Mouse (Mus musculus) megakaryocyte, embryonic 14.5 days (primary cell): ENCODE data around the gene Slc9a3r2. TPM values are rescaled to one million over a fixed set of nuclear protein-coding genes. Genes with fewer than 3 reads are reported as not detected.

Experiments
- H3K27me3 ChIP-seq: replicated peaks from 2 replicates; pipeline ENCODE3; 2012; ENCODE audit warnings: inconsistent platforms
- H3K36me3 ChIP-seq: replicated peaks from 2 replicates; pipeline ENCODE3; 2012; ENCODE audit warnings: low read length, inconsistent platforms, mixed read lengths
- H3K4me1 ChIP-seq: 2 replicates; pipeline ENCODE4 v1.6.1; 2012; ENCODE audit warnings: inconsistent platforms
- H3K4me3 ChIP-seq: replicated peaks from 2 replicates; pipeline ENCODE3; 2012; ENCODE audit warnings: moderate library complexity, mild to moderate bottlenecking, inconsistent platforms
- H3K9me3 ChIP-seq: 2 replicates; pipeline ENCODE4 v1.6.1; 2012; ENCODE audit warnings: inconsistent platforms
- FLI1 ChIP-seq: IDR thresholded peaks from 2 replicates; pipeline ENCODE4 v1.6.1; 2012; ENCODE audit warnings: low read length, inconsistent platforms, mixed read lengths
- GATA1 ChIP-seq: IDR thresholded peaks from 3 replicates; pipeline ENCODE4 v1.6.1; 2012; ENCODE audit warnings: mixed read lengths, low read length, inconsistent platforms, borderline replicate concordance
- polyA plus RNA-seq: library from polyadenylated mRNA; stranded (reverse); fragments of >175 nt; gene quantifications from 2 replicates; pipeline ENCODE4 v1.2.3, GENCODE M21; 2012; ENCODE audit warnings: low replicate concordance; ENCODE audit not compliant: insufficient read depth

Gene Slc9a3r2
- 0.85 TPM in 1 of 2 replicates, not detected in the other for polyA plus RNA-seq

DNA sequence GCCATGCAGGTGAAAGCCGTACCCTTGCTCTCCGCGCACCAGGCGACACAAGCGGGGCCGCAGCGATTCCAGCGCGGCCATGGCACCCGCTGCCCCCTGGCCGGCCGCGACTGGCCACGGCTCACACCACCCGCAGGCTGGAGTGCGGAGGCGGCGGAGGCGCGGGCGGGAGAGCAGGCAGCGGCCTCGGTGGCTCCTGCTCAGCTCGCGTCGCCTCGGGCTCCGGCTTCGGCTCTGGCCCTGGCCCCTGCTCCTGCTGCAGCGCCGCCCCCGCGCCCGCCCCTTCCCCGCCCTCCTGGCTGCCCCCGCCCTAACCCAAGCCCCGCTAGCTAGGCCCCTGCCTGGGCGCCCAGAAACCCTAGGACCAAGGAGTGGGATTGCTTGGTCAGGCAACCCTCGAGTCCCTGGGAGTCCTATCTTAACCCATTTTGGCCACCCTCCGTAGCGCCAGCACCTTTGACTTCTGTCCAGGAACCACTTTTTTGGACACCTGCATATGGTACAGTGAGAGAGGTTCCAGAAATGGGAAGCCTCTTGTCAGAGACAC lies at the start of gene Slc9a3r2:
Gene Slc9a3r2 (minus strand): TSS at position 258 of the 547 bp plus-strand sequence.
- no peak for TF ChIP-seq GATA1
- TF ChIP-seq FLI1: no peak
- H3K4me3 ChIP-seq: peak within 1 kb of the TSS; percentile 90
- H3K27me3 ChIP-seq: peaks cover 90% of the 10 kb centered on the region

DNA sequence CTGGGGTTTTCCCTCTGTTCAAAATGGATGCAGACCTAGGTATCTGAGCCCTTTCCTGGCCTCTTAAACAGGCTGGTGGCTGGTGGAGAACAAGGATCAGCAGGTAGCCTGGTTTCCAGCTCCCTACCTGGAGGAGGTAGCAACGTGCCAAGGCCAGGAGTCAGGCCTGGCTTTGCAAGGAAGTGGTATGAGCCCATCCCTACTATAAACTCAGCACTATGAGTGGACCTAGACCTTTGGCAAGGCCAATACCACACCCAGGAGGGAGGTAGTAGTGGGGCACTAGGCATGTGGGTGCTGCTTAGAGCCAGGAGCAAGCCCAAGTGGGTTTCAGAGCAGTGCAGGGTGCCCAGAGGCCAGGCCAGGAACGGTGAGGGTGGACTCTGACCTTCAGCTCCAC lies 49.3 kb upstream of the Slc9a3r2 start:
- peaks cover 35% of the 10 kb centered on the region for H3K4me1 ChIP-seq

More for the DNA sequence above, at the start of gene Slc9a3r2:
- Histone ChIP-seq H3K9me3 (no peaks in the 10 kb centered on the region; the same call in 1 of the 2 replicates), H3K4me1 (peaks cover 42% of the 10 kb centered on the region), H3K36me3 (no peaks in the 10 kb centered on the region)

DNA sequence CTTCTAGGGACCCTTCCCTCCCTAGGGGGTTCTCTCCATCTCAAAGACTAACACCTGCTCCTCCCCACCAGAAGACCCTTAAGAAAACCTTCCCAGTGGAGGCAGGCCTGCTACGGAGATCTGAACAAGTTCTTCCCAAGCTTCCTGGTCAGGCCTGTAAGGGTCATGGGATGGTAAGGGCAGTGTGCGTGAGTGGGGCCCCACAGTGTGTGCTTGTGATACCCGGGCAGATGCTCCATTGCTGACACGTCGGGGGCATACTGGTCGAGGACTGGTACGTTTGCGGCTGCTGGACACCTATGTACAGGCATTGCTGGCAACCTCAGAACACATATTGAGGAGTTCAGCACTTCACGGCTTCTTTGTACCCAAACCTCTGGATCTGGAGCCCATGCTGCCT lies 48.6 kb upstream of the Slc9a3r2 start:
- no peaks in the 10 kb centered on the region for H3K9me3 ChIP-seq
- no peak overlapping the region for H3K4me3 ChIP-seq
- no peak for TF ChIP-seq FLI1
- TF ChIP-seq GATA1: no peak
- no peaks in the 10 kb centered on the region for H3K27me3 ChIP-seq
- peaks cover 37% of the 10 kb centered on the region for H3K4me1 ChIP-seq
- peaks cover 49% of the 10 kb centered on the region for H3K36me3 ChIP-seq

More for the DNA sequence above, 49.3 kb upstream of the Slc9a3r2 start:
- H3K27me3 ChIP-seq: no peaks in the 10 kb centered on the region
- peaks cover 52% of the 10 kb centered on the region for H3K36me3 ChIP-seq
- no peak overlapping the region for H3K4me3 ChIP-seq
- no peak for TF ChIP-seq GATA1
- H3K9me3 ChIP-seq: no peaks in the 10 kb centered on the region

DNA sequence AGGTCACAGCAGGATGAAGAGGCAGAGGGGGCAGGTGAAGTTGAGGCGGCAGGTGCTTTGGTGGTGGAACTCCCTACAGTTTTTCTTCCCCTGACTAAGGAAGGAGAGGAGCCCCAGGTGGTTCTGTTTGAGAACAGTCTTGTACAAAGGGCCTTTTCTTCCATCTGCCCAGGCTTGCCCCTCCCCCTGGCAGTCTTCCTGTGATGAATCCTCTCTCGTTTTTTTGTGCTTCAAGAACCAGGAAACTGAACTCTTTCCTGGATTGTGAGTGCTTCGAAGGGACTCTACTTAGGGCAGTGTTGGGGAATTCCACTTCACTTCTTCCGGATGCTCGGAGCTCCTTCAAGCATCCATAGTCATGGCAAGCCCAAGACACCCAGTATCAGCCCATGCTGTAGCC lies 47.9 kb upstream of the Slc9a3r2 start:
- H3K4me3 ChIP-seq: no peak overlapping the region
- no peak for TF ChIP-seq FLI1
- TF ChIP-seq GATA1: no peak
- peaks cover 51% of the 10 kb centered on the region for H3K36me3 ChIP-seq
- peaks cover 41% of the 10 kb centered on the region for H3K4me1 ChIP-seq
- H3K9me3 ChIP-seq: no peaks in the 10 kb centered on the region
- no peaks in the 10 kb centered on the region for H3K27me3 ChIP-seq

DNA sequence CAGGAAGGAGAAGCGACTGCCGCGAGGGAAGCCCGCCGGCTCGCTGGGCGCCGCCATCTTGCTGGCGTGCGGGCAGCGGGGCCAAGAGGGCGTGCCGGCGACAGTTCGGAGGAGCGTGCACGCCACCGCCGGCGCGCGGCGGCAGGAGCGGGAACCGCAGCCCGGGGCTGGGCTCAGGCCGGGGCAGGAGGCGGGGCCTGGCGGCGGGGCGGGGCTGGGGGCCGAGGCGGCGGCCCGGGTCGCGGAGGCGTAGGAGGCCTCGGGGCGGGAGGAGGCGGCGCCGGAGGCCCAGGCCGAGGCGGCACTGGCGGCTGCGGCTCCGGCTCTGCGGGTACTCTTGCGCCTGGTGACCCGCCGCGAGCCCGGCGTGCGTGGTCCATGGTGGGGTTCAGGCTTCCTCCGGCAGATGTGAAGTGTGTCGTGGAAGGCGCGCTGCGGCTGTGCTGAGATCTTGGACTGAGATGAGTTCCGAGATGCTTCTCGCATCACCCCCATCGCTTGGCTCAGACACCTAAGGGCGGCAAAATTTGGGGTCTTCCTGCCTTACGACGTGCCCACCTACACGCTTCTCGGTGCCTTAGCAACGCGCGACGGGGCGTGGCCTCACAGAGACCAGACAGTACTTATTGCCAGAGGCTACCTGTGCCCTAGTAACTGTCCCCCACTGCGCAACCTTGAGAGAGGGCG lies 46.0 kb upstream of the Slc9a3r2 start, which contains the start of the genes Gfer and Noxo1:
Gene Gfer (minus strand): TSS at position 146 of the 687 bp plus-strand sequence.
Gene Noxo1 (plus strand): TSS at position 224 of the 687 bp plus-strand sequence.
- H3K4me3 ChIP-seq: peak within 1 kb of the TSS; percentile 99
- H3K36me3 ChIP-seq: peaks cover 44% of the 10 kb centered on the region
- no peaks in the 10 kb centered on the region for H3K27me3 ChIP-seq
- H3K9me3 ChIP-seq: no peaks in the 10 kb centered on the region
- TF ChIP-seq FLI1 (no peak), GATA1 (no peak)
- peaks cover 53% of the 10 kb centered on the region for H3K4me1 ChIP-seq

DNA sequence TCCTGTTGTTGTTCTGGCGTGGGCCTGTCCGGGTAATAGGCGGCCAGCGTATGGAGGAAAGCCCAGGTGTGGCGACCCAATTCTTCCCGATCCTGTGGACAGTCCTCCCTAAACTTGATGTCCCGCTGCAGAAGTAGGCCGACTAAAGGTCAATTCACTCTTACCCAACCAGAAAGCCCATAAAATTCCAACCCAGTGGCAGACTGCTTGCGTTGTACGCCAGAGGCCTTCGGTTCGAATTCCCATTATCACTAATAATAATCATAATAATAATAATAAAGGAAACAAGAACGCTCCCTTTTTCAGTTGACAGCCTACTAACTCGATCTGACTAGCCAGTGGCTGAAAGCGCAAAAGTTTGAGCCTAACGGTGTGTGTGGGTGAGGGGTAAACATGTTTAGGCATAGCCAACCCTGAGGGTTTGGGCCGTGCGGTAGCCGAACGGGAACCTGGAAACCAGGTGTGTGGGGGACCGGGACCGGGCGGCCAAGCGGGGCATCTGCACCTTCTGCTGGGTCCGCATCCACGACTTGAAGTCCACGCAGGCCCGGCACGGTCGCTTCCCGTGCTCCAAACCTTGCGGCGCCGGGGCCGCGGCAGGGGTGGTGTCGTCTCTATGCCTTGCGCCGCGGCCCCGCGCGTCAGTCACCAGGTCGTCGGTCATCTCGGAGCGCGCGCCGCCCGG lies 45.3 kb upstream of the Slc9a3r2 start:
- TF ChIP-seq GATA1 (no peak), FLI1 (no peak)
- Histone ChIP-seq H3K4me1 (peaks cover 53% of the 10 kb centered on the region), H3K36me3 (peaks cover 37% of the 10 kb centered on the region), H3K4me3 (peak overlapping the region; percentile 99), H3K9me3 (no peaks in the 10 kb centered on the region), H3K27me3 (peaks cover 6% of the 10 kb centered on the region)

DNA sequence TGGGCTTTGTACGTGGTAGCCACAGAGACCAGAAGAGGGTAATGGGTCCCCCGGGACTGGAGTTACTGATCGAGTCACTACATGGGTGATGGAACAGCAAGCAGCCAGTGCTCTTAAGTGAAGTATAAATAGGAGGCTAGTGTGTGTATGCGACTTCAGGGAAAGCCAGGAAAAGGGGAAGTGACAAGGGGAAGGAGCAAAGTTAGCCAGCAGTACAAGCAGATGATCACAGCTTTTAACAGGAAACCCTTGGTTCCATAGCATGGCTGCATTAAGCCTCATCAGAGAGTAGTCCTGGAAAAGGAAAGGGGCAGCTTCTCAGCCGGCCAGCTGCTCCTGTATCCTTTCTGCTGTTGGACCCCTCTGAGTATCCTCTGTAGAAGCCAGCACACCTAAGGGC lies 42.3 kb upstream of the Slc9a3r2 start:
- Histone ChIP-seq H3K9me3 (no peaks in the 10 kb centered on the region), H3K36me3 (peaks cover 20% of the 10 kb centered on the region), H3K27me3 (peaks cover 36% of the 10 kb centered on the region), H3K4me1 (peaks cover 70% of the 10 kb centered on the region), H3K4me3 (peak overlapping the region; percentile 42)
- TF ChIP-seq FLI1: no peak
- TF ChIP-seq GATA1: no peak

DNA sequence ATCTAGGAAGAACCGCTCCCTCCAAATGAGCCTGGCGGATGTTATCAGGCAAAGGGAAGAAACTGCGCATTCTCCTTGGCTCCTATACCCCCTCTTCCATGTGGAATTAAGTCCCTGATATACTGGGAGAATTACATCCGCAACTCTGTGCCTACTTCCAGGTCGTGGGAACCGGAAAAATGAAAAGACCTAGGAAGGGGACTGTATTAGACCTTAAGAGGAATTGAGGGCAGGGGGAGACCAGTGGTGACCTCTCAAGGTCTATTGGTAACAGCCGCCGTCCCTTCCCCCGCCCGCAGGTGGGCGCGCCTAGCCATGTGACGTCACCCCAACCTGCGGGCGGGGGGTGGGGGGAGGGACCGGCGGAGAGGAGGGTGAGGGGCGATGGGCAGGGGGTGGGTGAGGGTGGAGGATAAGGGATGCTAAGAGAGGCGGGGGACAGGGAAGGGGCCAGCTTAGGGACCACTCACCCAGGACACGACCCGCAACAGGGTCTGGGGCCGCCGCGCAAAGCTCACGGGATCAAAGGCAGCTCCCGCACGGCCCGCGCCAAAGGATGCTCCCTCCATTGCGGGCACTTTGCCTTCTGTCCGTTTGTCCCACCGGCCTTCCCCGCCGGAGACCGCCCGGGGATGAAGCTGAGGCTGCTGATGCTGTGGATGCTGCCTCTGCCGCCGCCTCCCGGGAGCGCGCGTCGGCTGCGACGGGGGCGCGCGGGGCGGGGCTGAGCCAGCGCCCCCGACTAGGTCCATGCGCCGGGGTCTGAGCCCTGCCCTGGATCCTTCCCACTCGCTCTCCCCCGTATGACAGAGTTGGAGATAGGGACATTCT lies 39.3 kb upstream of the Slc9a3r2 start, which contains the start of gene Syngr3:
Gene Syngr3 (minus strand): TSS at position 705 of the 831 bp plus-strand sequence.
- Histone ChIP-seq H3K9me3 (no peaks in the 10 kb centered on the region), H3K27me3 (peaks cover 52% of the 10 kb centered on the region), H3K4me3 (peak within 1 kb of the TSS; percentile 83), H3K36me3 (peaks cover 19% of the 10 kb centered on the region), H3K4me1 (peaks cover 59% of the 10 kb centered on the region)
- TF ChIP-seq FLI1 (no peak), GATA1 (no peak)

DNA sequence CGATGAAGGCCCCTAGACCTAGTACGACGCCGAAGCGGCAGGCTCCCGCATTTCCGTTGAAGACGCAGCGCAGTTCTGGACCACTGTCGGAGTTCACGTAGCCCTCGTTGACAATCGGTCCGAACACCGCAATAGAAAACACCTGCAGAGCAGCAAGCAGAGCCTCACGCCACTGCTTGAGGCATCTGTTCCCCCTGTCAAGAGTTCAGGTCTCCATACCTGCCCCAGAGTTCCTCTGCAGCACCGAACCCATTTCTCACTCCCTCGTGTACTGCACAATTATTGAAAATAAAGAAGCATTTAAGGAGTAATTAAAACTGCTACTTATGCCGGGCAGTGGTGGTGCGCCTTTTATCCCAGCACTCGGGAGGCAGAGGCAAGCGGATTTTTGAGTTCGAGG lies 37.5 kb upstream of the Slc9a3r2 start:
- no peak for TF ChIP-seq FLI1
- TF ChIP-seq GATA1: no peak
- Histone ChIP-seq H3K4me1 (peaks cover 46% of the 10 kb centered on the region), H3K9me3 (no peaks in the 10 kb centered on the region), H3K4me3 (peak overlapping the region; percentile 90), H3K27me3 (peaks cover 52% of the 10 kb centered on the region), H3K36me3 (peaks cover 6% of the 10 kb centered on the region)
